Mouse (Mus musculus) MEL (cell line): ENCODE data around the gene Gm614.

ENCODE experiments used
- CTCF ChIP-seq, 3 experiments: IDR thresholded peaks in 2 of 3; conservative IDR thresholded peaks in 1 of 3; 2 replicates each; pipeline ENCODE4 v1.5.1; 2011 to 2012; ENCODE audit warnings: low read length in 3 of 3, low read depth in 2 of 3, mild to moderate bottlenecking in 2 of 3, improper control_type of control experiment in 1 of 3, inconsistent platforms in 1 of 3, mixed read lengths in 1 of 3, moderate library complexity in 1 of 3; ENCODE audit not compliant: control insufficient read depth in 1 of 3, insufficient read depth in 1 of 3, poor library complexity in 1 of 3, severe bottlenecking in 1 of 3
- EP300 ChIP-seq, 2 experiments: IDR thresholded peaks; 2 replicates each; pipeline ENCODE4 v1.6.1; 2011; ENCODE audit warnings: improper control_type of control experiment in 2 of 2, low read length in 2 of 2, low read depth in 1 of 2, mild to moderate bottlenecking in 1 of 2
- GABPA ChIP-seq: IDR thresholded peaks from 2 replicates; pipeline ENCODE4 v1.6.1; 2012; ENCODE audit warnings: low read depth, mild to moderate bottlenecking, inconsistent platforms, low read length, improper control_type of control experiment, moderate library complexity
- GATA1 ChIP-seq: IDR thresholded peaks from 2 replicates; pipeline ENCODE4 v1.6.1; 2011; ENCODE audit warnings: low read depth, low read length, improper control_type of control experiment
- KAT2A ChIP-seq: conservative IDR thresholded peaks from 2 replicates; pipeline ENCODE4 v1.6.1; 2012; ENCODE audit warnings: low read depth, low read length, improper control_type of control experiment, inconsistent platforms
- MYB ChIP-seq: IDR thresholded peaks from 2 replicates; pipeline ENCODE4 v1.6.1; 2011; ENCODE audit warnings: mild to moderate bottlenecking, low read depth, low read length, improper control_type of control experiment
- NELFE ChIP-seq: IDR thresholded peaks from 2 replicates; pipeline ENCODE4 v1.6.1; 2011; ENCODE audit warnings: low read depth, low read length, improper control_type of control experiment
- POLR2A ChIP-seq, 2 experiments: IDR thresholded peaks; 2 replicates each; pipeline ENCODE4 v1.6.1; 2011 to 2012; ENCODE audit warnings: low read length in 2 of 2, mild to moderate bottlenecking in 2 of 2, control low read depth in 1 of 2, improper control_type of control experiment in 1 of 2, low read depth in 1 of 2, moderate library complexity in 1 of 2; ENCODE audit not compliant: control insufficient read depth in 1 of 2, insufficient read depth in 1 of 2, poor library complexity in 1 of 2
- POLR2AphosphoS5 ChIP-seq: IDR thresholded peaks from 2 replicates; pipeline ENCODE4 v1.6.1; 2012; ENCODE audit warnings: low read depth, borderline replicate concordance, mild to moderate bottlenecking, inconsistent platforms, low read length, moderate library complexity, mixed read lengths
- RCOR1 ChIP-seq: IDR thresholded peaks from 2 replicates; pipeline ENCODE4 v1.6.1; 2012; ENCODE audit warnings: low read depth, mild to moderate bottlenecking, inconsistent platforms, low read length, improper control_type of control experiment
- USF1 ChIP-seq: IDR thresholded peaks from 2 replicates; pipeline ENCODE4 v1.6.1; 2014; ENCODE audit warnings: low read depth, mild to moderate bottlenecking, inconsistent platforms, low read length, improper control_type of control experiment, moderate library complexity
- ZKSCAN1 ChIP-seq: IDR thresholded peaks from 2 replicates; pipeline ENCODE4 v1.6.1; 2012; ENCODE audit warnings: low read depth, mild to moderate bottlenecking, inconsistent platforms, low read length, improper control_type of control experiment, moderate library complexity
- ZNF384 ChIP-seq: IDR thresholded peaks from 2 replicates; pipeline ENCODE4 v1.6.1; 2012; ENCODE audit warnings: low read depth, mild to moderate bottlenecking, inconsistent platforms, low read length, improper control_type of control experiment

- TF ChIP-seq EP300 (IDR thresholded peaks at IDR 0.05; ENCODE audit: low read depth in 1 of 2, low read length in 2 of 2) (no peak), CTCF (IDR thresholded peaks at IDR 0.05 in 2 of 3, conservative IDR thresholded peaks at IDR 0.05 in 1 of 3; ENCODE audit: control insufficient read depth in 1 of 3, insufficient read depth in 1 of 3, low read depth in 2 of 3, low read length in 3 of 3, poor library complexity in 1 of 3, severe bottlenecking in 1 of 3) (no peak), ZKSCAN1 (no peak), POLR2AphosphoS5 (no peak), MYB (no peak), USF1 (no peak), KAT2A (no peak), NELFE (no peak), RCOR1 (no peak), POLR2A (IDR thresholded peaks at IDR 0.05; ENCODE audit: control insufficient read depth in 1 of 2, insufficient read depth in 1 of 2, low read depth in 1 of 2, low read length in 2 of 2, poor library complexity in 1 of 2) (no peak), GATA1 (no peak), ZNF384 (no peak), GABPA (no peak)
Measured at GRCm38 (mm10) chrX:101268755-101269124, 4.9 kb upstream of the Gm614 start, which contains the start of gene Gm20489.
